Mouse (Mus musculus) cerebellum, postnatal 25 days (tissue): ENCODE results near the gene Sucla2.
"Not testable (repeated sequence)": the region's sequence is repeated elsewhere in the genome, so short reads cannot be mapped to it uniquely, and the experiment has no call there.

ENCODE experiments used
- DNase-seq, 2 experiments: peaks; one replicate each; pipeline ENCODE4 v3.0.0; 2021; ENCODE audit warnings: mixed read lengths in 2 of 2

Gene Sucla2

DNA sequence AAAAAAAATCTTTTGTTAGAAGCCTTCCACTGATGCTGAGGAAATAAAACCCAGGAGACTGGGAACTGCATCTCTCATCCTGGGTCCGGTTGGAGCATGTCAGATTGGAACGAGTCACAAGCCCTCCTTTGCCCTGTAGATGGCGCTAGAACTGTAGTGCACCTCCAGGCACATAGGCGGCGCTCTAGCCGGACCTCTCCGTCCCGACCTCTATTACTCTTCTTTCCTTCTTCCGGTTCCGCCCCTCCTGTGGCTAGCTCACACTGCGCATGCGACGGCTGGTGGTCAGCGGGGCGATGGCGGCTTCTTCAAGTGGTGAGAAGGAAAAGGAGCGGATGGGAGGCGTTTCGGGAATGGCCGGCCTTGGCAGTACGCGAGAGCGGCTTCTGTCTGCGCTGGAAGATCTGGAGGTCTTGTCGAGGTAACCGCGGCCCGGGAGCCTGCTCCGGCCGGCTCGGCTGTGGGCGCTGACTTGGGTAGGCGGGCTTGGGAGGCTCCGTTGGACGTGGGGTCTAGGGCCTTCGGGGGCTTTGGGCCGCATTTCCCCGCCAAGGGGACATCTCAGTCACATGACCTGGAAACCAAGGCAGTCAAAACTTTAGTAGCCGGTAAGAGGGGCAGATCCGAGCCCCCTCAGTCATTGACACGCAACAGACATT is 15.2 kb upstream of the Sucla2 start, which contains the start of gene Med4:
TSS of gene Med4 (plus strand) at position 261 of the 659 bp plus-strand sequence.
- peak; percentile 97 to 98 for DNase-seq

DNA sequence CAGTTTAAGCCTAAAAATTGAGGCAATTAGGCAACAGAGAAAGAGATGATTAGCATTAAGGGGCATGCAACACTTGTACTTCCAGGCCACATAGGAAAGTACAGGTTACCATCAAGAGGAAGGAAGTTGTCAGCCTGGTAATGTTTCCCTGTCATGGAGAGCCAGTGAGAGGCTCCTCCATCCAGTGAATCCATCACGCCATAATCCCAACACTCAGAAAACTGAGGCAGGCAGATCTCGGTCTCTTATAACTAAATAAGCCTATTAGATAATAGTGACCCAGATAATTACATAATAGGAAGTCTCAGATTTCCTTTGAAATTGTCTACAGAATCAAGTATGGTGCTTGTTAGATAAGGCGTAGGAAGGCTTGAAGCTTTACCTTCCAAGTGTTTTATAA is 983 bp upstream of the Sucla2 start:
- no peak for DNase-seq

DNA sequence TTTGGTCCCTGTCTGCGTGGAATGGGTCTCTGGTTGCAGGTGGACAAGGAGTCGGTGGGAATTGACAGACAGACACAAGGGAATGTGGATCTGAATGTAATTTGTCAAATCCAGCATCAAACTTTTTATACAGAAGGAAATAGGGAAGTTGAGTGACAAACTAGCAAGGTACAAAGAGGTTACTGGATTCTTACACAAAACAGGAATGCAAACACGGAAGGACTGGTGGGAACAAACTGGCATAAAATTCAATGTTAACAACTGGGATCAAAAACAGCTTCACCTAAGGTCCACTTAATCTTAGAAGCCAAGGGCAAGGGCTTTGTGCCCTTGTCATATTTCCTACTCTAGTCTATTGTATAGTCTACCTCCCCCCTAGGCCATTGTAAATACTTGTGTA is 3.5 kb downstream of the Sucla2 start:
- not testable (repeated sequence) for DNase-seq

DNA sequence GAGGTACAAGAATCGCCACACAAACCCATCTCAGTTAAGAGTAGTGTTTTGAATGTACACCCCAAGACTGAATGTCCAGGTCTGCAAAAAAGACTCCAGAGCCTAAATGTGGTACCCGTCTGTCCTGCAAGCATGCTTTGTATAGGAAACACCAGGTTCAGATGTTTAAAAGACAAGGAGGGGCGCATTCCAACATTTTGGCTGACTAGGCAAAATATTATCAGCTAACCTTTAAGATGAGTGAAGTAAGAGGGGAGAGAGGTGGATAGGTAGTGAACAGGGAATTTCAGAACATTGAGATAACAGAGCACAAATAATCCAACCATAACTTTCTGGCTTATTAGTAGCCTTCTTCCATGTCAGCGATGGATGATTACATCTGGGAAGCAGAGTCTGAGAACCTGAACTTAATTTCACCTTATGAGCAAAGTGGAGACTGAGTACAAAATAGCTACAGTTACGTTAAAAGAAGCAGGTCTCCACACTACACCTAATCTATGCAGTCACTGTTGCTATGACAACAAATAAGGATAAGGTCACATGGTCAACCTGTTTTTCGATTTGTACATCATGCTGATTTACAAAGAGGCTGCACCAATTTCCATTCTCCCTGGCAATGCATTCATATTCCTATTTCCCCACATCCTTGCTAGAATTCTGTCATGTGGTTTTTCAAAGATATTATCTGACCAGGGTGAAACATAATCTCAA is 8.8 kb downstream of the Sucla2 start:
- DNase-seq: no peak

DNA sequence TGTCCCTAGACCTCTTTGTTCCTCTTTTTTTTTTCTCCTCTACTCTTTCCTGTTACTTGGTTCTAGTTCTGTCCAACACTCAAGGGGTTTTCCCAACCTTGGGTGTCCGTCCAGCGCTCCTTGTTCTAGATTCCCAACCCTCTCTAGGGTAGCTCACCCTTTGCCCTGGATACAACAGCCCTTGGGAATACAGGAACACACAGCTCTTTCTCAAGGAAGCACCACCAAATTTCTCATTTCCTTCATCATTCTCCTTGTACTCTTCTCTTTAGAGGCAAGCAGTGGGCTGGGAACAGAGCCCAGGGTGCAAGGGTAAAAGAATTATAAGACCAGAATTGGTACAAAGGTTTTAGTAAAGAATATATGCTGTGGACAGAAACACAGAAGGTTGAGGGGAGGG is 10.5 kb downstream of the Sucla2 start:
- DNase-seq: no peak

DNA sequence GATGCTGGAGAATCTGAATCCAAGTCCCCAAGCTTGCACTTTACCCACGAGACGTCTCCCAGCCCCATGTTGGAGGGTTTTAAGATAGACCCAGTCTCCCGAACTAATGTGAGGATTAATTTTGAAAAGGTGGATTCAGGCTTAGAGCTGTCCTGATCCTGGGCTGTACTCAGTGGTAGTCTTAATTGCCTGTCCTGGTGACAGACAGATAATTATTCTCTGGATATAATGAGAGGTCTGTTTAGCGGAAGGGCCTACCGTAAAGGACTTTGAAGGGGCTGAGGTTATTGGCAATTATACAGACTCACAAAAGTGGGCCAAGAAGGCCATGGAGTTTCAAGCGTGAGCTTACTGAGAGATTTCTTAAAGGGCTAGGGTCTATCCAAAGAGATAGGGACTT is 18.7 kb downstream of the Sucla2 start:
- DNase-seq: no peak

DNA sequence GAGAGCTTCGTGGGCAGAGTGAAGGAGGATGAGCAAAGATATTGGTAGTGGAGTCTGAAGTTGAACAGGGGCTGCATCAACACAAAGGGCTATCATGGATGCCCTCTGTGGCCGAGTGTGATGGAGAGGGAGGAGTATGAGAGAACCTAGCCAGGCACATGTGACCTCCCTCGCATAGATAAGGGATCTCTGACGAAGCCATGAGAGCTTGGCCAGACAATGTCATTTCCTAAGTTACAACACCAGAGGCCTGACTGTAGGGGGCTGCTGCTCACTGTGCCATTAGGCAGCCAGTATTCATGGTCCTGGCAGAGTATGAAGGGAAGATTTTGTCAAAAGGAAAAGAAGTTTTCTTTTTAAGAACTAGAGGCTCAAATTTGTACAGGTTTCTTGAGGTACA is 21.9 kb downstream of the Sucla2 start:
- no peak for DNase-seq

DNA sequence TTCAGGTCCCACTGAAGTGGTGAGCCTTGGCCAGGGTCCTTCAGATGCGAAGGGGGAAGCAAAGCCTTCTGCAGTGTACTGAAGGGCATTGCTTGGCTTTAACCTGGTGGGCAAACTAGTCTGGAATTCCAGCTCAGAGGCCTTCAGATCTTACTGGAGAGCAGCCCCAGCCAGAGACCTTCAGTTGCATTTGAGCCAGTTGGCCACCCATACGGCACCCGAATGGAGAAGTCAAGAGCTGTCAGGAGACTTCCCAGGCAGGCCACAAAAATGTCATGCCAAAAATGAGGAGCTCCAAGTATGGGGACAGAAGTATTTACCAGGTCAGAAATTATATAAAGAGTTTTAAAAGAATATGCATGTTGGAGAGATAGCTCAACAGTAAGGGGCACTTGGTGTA is 22.9 kb downstream of the Sucla2 start, which contains the start of gene Nudt15:
TSS of gene Nudt15 (minus strand) at position 192 of the 400 bp plus-strand sequence.
- DNase-seq: no peak

DNA sequence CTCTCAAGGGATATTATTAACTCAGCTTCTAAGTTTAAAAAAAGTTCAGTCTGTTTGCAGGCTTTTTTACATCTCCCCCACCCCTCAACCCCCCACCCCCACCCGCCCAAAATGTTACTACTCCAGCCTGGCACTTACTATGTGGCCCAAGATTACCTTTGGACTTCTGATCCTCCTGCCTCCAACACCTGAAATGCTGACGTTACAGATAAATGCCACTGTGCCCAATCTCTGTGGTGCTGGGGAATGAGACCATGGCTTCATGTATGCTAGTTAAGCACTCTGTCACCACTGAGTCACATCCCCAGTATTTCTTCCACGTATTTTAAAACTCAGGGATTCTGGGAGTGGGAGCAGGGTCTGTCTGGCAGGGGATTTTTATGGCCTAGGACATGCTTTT is 25.2 kb downstream of the Sucla2 start:
- DNase-seq: no peak

DNA sequence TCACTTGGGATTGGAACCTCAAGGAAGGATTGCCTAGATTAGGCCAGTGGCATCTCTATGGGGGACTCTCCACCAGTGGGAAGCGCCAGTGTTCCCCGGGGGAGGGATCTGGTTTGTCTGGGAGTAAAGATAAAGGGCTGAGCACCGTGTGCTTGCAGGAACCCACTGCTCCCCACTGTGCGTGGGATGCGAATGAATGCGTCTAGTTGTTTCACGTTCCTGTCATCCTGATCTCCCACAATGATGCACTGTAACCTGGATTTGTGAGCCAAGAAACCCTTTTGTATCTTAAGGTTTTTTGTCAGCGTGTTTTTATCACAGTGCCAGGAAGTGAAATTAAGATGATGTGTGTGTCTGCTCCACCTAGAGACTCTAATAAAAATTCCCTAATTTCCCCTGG is 25.6 kb downstream of the Sucla2 start:
- DNase-seq: no peak

DNA sequence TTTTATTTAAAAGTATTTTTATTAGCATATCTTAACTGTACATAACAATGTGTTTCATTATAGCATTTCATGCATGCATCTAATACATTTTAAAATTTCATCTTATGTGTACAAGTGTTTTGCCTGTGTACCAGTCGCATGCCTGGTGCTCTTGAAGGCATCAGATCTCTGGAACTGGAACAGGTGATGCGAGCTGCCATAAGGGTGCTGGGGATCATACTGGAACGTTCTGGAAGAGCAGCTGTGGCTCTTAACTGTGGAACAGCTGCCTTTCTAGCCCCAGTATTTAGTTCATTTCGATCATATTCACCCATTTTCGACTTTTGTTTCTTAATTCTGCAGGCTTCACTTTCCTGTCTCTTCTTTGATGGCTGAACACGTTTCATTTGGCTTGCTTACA is 26.0 kb downstream of the Sucla2 start:
- no peak for DNase-seq

DNA sequence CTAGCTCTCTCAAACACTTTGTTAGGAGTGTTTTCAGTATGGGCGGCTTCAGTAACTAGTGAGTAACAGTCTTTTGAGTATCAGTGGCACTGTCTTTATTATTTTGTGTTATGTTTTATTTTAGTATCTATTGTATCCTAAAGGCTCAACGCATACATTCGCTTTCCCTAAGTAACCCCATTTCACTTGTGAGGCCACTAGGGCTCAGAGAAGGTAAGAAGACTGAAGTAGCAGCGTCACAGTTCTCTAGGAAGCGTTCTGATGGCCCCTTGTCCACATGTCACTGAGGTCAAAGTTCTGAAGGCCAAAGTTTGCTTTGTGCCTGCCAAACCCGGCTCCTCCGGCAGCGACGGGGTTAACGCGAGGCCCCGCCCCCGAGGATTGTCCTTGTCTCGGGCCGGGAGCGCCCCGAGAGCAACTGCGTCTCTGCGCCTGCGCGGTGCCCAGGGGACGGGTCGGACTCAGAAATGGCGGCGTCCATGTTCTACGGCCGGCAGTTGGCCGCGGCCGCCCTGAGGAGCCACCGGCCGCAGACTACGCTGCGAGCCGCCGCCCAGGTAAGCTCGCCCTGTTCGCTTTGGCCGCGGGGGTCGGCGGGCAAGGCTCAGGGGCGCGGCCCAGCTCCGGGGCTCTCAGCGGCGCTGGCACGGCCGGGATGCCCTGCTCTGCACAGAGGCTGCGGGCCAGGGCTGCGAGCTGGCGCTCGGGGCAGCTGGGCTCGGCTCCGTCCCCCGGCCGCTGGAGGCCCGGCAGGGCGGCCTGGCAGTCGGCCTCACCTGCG is 27.4 kb downstream of the Sucla2 start:
- peak; percentile 97 to 99 for DNase-seq

DNA sequence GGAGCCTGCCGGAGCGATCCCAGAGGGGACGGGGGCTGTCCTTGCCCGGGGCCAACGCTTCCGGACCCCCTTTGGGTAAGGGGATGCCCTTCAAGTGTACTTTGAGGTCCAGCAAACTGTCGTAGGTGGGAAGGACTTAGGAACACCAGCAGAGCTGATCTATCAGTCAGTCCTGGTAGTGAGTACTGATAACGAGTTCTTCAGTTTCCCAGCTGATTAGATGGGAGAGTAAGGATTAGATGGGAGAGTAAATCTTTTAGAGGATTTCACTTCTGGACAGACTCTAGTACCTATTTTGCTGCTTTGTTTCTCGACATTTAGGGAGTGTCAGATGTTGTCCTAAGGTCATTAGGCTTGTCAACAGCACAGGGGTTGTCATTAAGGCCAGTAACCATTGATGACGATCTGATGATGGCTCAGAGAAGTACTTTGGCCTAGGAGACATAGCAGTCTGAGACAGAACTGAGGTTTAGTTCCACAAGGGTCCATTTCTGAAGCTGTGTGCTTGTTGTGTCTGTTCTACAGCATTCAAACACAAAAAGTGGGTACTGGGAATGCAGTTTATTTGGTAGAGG is 28.1 kb downstream of the Sucla2 start:
- no peak for DNase-seq

DNA sequence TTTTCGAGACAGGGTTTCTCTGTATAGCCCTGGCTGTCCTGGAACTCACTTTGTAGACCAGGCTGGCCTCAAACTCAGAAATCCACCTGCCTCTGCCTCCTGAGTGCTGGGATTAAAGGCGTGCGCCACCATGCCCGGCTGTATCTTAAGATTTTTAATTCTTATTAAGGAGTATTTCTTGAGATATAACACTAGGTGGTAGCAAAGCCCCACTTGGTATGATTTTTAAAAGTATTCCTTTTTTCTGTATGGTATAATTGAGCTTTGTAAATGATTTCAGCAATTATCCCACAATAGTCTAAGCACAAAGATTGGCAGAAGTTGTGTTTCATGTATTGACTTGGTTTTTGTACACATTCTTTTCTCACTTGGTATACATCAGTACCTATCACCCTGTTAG is 44.7 kb downstream of the Sucla2 start:
- not testable (repeated sequence) for DNase-seq

DNA sequence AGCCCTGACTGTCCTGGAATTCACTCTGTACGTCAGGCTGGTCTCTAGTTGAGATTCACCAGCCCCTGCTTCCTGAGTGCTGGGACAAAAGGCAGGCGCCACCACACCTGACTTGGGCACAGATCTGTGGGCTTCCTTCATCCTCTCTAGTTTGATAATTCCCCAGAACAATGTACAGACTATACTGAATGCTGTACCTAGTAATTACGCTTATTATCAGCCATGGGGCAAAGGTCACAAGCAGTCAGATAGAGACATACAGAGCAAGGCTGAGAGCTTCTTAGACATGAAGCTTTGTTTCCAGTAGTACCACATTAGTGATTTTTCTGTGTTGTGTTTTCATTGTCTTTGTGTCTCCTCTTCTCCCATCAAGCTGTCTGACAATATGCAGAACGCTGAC is 46.0 kb downstream of the Sucla2 start:
- no peak for DNase-seq

DNA sequence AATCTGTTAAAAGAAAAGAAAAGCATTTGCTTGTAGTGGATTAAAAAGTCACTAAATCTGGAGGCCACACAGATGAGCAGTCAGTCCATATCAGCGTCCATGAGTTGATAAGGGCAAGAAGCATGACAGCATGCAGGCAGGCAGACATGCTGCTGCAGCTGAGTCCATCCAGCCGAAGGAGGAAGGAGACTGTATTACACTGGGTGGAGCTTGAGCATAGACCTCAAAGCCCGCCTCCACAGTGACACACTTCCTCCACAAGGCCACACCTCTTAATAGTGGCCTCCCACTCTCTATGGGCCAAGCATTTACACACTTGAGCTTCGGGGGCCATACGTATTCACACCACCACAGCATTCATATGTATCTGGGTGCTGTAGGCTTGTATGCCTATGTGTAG is 48.9 kb downstream of the Sucla2 start:
- DNase-seq: no peak

DNA sequence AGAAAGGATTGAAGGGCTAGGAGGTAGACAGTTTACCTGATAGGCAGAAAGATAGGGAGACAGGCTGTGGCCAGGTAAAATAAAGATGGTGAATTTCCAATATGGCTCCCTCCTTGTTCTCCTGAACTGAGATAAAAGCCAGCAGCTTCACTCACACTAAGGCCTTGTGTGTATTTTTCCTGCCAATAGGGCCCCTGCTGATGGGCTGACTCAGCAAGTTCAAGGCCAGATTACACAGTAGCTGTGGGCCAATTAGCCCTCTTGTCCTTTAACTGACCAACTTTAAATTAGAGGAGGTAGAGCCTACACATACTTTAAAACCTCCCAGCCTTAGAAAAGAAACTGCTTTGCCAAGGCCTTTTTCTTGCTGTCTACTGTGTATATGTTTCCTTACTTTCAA is 51.2 kb downstream of the Sucla2 start:
- DNase-seq: no peak

DNA sequence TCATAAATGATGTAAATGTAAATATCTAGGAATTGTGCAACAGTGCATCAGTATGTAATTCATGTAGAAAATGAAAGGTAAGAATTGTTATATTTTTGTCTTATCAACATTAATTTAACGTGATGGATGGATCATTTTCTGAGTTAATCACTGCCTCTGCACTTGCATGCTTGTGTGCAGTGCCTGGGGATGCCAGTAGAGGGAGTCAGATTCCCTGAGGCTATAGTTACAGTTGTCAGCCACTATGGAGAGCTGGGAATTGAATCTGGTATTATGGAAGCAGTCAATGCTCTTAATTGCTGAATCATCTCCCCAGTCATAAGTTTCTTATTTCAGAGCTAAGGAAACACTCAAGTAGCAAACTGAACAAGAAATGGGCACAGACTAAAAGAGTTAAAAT is 63.0 kb downstream of the Sucla2 start:
- no peak for DNase-seq

DNA sequence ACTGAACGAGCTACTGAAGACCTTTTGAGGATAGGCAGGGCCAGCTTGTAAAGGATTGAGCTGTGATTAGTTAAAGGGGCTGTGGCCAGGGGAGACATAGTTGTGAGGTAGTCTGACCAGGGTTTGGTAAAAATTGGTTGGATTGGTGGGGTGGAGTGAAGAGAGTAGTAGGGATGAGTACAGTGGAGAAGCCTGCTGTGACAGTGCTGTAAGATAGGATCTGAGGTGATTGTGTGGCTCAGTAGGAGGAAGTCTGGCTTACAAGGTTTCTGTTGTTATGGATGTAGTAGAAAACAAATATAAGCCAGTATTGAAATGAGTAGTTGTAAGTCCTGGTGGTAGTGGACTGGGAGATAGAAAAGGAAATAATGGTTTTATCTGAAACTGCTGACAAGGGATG is 67.0 kb downstream of the Sucla2 start:
- DNase-seq: no peak

DNA sequence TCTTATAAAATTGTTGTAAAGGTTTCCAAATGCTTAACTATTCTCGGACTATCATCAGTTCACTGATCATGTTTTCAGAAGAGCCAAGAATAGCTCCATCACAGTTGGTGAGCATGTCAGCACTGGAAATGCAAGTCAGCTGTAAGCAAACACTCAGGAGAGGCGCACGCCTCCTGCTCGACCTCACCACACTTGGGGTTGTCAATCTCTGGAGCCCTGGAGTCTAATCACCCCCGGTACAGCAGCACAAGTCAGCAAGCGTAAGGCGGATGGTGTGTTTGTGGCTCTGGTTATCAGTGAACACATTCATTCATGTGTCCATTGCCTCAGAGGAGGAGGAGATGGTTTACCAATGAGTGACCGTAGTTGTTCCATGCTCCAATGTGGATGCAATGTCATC is 74.6 kb downstream of the Sucla2 start:
- no peak for DNase-seq

DNA sequence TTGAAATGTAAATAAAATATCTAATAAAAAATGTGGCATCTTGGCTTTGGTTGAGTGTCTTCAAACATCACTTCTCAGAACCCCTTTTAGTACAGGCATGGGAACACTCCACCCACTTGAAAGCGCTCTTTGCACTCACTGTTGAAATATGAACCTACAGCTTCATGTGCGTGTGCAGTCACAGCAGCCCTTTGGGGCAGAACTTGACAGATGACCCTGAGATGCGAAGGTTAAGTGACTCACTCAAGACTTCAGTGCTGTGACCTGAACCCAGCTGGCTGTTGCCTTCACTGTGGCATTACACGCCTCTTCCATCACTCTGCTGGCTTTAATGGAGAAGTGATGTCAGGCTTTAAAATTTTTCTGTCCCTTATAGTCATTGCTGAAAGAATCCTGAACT is 82.6 kb downstream of the Sucla2 start:
- DNase-seq: no peak

DNA sequence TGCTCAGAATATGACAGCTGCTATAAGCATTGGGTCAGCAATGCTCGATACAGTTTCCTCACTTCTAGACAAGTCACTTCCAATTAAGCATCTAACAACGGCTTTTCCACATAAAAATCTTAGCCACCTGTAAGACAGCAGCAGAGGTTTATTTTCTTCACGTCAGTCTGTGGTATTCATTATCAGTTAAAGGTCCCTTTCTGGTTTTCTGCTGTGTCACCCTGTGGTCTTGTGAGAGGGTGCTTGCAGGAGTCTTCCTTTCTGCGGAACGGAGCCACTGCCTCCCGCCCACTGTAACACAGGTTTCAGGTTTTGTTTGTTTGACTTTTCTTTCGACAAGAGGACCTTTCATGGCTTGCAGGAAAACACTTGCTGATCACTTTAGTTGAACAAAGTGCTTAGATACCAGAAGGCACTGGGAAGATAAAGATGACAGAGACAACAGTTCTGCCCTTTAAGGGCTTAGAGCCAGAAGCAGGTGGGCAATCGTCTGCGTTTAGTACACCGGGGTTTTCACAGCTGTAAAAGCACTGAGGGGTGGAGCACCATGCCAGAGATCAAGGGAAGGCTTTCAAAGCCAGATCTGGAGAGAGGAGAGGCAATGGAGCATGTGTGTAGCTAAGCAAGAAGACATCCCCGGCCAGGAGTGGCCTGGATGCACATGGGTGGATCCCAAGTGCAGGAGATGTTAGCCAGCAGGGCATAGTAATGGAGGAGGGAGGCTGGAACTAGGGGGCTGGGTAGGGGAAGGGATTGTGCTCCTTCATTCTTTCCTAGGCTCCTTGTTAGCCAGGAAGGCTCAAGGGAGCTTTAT is 83.8 kb downstream of the Sucla2 start:
- no peak for DNase-seq

DNA sequence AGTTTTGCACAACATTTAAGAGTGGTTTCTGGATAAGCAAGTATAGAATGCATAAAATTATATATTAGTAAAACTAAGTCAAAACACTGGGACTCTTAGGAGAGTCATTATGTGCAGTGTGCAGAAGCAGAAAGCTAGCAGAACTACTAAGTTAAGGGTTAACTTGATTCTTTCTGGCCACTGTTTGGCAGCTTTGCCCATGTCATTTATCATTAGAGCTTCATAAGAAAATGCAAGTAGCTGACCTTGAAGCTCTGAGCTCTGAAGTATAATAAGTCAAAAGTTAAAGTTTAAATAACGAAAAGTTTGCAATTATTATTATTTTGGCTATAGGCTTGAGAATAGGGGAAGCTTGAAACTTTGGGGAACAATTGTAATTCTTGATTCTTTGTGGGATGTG is 89.8 kb downstream of the Sucla2 start:
- not testable (repeated sequence) for DNase-seq
